Mouse (Mus musculus) neural tube, embryonic 14.5 days (tissue): ENCODE measurements around the gene Negr1. TPM values are rescaled to one million over a fixed set of nuclear protein-coding genes. Genes with fewer than 3 reads are reported as not detected.
A peak's percentile ranks its signal among the peaks of the same experiment; 100 is the strongest.

Source experiments
- ATAC-seq: fragments of 200-750 bp; cut with Nextera tagmentation; 2 replicates; pipeline ENCODE4 v1.8.0; 2017; ENCODE audit warnings: low read depth, mild to moderate bottlenecking, moderate TSS enrichment, moderate library complexity
- H3K27ac ChIP-seq: fragments of 300-500 bp; sonication (generic); 2 replicates; pipeline ENCODE4 v1.5.1; 2014; ENCODE audit warnings: low read depth, mild to moderate bottlenecking, control low read depth, low read length, moderate library complexity, mixed read lengths
- H3K27me3 ChIP-seq: fragments of 300-500 bp; sonication (generic); 2 replicates; pipeline ENCODE4 v1.6.1; 2014; ENCODE audit warnings: low read length; ENCODE audit not compliant: control insufficient read depth, insufficient read depth
- H3K36me3 ChIP-seq: fragments of 300-500 bp; sonication (generic); 2 replicates; pipeline ENCODE4 v1.6.1; 2014; ENCODE audit warnings: low read length, mixed read lengths; ENCODE audit not compliant: control insufficient read depth, insufficient read depth
- H3K4me1 ChIP-seq: fragments of 300-500 bp; sonication (generic); 2 replicates; pipeline ENCODE4 v1.6.1; 2014; ENCODE audit warnings: low read length; ENCODE audit not compliant: control insufficient read depth, insufficient read depth
- H3K4me2 ChIP-seq: fragments of 300-500 bp; sonication (generic); 2 replicates; pipeline ENCODE4 v1.6.1; 2014; ENCODE audit warnings: mild to moderate bottlenecking, low read depth, low read length, control low read depth
- H3K4me3 ChIP-seq: fragments of 300-500 bp; sonication (generic); 2 replicates; pipeline ENCODE4 v1.5.1; 2014; ENCODE audit warnings: low read depth, low read length, control low read depth, mixed read lengths
- H3K9ac ChIP-seq: fragments of 300-500 bp; sonication (generic); replicated peaks from 2 replicates; pipeline ENCODE4 v1.6.1; 2014; ENCODE audit warnings: low read depth, mild to moderate bottlenecking, control low read depth, low read length, mixed read lengths
- H3K9me3 ChIP-seq: fragments of 300-500 bp; sonication (generic); 2 replicates; pipeline ENCODE4 v1.6.1; 2016; ENCODE audit warnings: low read length; ENCODE audit not compliant: control insufficient read depth
- WGBS: fragments of 180-500 bp; shearing (Covaris S2); extraction: QIAGEN DNeasy Blood & Tissue Kit; methylation state at CpG from one replicate; pipeline ENCODE4 v1.1.7; 2014; 5-methylcytosine and 5-hydroxymethylcytosine counted together
- polyA plus RNA-seq: library from polyadenylated mRNA; unstranded; fragments of >200 nt; fragmentation: Nextera tagmentation; extraction: Ambion mirVana; gene quantifications from 2 replicates; pipeline ENCODE4 v1.2.1, GENCODE M21; 2014

Gene Negr1
- polyA plus RNA-seq, 1 experiment from 2014 or later = 47.7 TPM

GRCm38 (mm10) chr3:156870239-156870921, 308.8 kb downstream of the Negr1 start:
- Histone ChIP-seq H3K27me3 (no peaks in the 10 kb centered on the region), H3K9ac (no peak overlapping the region), H3K4me2 (no peak overlapping the region), H3K27ac (no peak overlapping the region), H3K4me1 (peaks cover 8% of the 10 kb centered on the region; the same call in 1 of the 2 replicates), H3K9me3 (no peaks in the 10 kb centered on the region), H3K4me3 (no peak overlapping the region), H3K36me3 (no peaks in the 10 kb centered on the region)
- ATAC-seq = no peak
- 67% methylated on average over 3 of the region's 3 CpGs for WGBS

- Histone ChIP-seq H3K9me3 (no peaks in the 10 kb centered on the region), H3K9ac (no peak overlapping the region), H3K4me3 (no peak overlapping the region), H3K4me2 (no peak overlapping the region), H3K27ac (no peak overlapping the region), H3K27me3 (no peaks in the 10 kb centered on the region), H3K4me1 (peaks cover 8% of the 10 kb centered on the region; the same call in 1 of the 2 replicates), H3K36me3 (no peaks in the 10 kb centered on the region)
- ATAC-seq = no peak
- 22% methylated on average over 2 of the region's 2 CpGs for WGBS
These were observed 309.3 kb downstream of the Negr1 start for GRCm38 (mm10) chr3:156870922-156871257.

GRCm38 (mm10) chr3:156871641-156872196, 310.1 kb downstream of the Negr1 start:
- peaks cover 8% of the 10 kb centered on the region; the same call in 1 of the 2 replicates for H3K4me1 ChIP-seq
- no peaks in the 10 kb centered on the region for H3K27me3 ChIP-seq
- no peaks in the 10 kb centered on the region for H3K9me3 ChIP-seq
- H3K36me3 ChIP-seq = no peaks in the 10 kb centered on the region
- 70% methylated on average over 6 of the region's 6 CpGs for WGBS
- no peak overlapping the region for H3K9ac ChIP-seq
- no peak overlapping the region for H3K27ac ChIP-seq
- H3K4me3 ChIP-seq = no peak overlapping the region
- no peak overlapping the region for H3K4me2 ChIP-seq
- peak; percentile 67; the same call in 1 of the 2 replicates for ATAC-seq

DNA sequence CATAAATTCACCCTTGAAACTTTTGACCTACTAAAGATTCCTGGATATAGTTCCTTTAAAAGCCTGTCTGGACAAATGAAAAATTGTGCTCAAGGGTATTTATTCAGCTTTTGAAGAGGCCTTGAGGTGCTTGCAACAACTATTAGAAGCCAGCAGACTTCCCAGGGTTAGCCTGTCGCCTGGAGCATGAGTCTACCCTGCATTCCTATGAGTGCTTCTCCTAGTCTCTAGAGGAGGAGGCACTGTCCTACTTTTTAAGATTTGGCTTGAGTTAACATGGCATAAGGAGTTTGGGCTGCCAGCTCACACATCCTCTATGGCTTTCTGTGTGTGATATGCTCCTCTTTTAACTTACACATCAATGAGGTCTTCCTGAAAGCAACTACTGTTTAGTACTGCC, 315.0 kb downstream of the Negr1 start:
- ATAC-seq = no peak
- Histone ChIP-seq H3K4me3 (no peak overlapping the region), H3K36me3 (no peaks in the 10 kb centered on the region), H3K4me2 (no peak overlapping the region), H3K27me3 (no peaks in the 10 kb centered on the region), H3K9ac (no peak overlapping the region), H3K27ac (no peak overlapping the region), H3K9me3 (no peaks in the 10 kb centered on the region), H3K4me1 (0 out of 2 replicates have a peak, but pooled peaks cover 4% of the 10 kb centered on the region)
- WGBS = 42% methylated on average over 1 of the region's 1 CpGs

GRCm38 (mm10) chr3:156882129-156882528, 320.5 kb downstream of the Negr1 start:
- no peak for ATAC-seq
- H3K27ac ChIP-seq = no peak overlapping the region
- H3K9me3 ChIP-seq = no peaks in the 10 kb centered on the region
- no peaks in the 10 kb centered on the region for H3K4me1 ChIP-seq
- H3K9ac ChIP-seq = no peak overlapping the region
- no peaks in the 10 kb centered on the region for H3K27me3 ChIP-seq
- 79% methylated on average over 3 of the region's 3 CpGs for WGBS
- H3K4me3 ChIP-seq = no peak overlapping the region
- no peaks in the 10 kb centered on the region for H3K36me3 ChIP-seq
- no peak overlapping the region for H3K4me2 ChIP-seq

DNA sequence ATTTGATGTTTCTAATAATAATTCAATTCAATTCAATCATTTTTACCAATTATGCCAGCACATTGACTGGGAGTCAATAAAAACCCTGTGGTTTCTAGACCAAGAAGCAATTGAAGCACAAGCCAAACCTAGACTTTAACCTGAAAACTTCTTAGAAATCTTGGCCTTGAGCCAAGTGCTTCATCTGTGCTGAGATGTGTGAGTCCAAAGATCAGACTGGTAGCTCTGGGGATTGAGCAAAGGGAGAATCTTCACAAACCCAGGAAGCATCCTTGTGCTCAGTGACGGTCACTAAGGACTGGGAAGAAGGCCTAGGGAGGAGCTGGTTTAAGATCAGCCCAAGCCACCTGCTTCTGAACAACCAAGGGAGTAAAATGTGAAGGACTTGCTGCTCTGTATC, 322.3 kb downstream of the Negr1 start:
- Histone ChIP-seq H3K4me3 (no peak overlapping the region), H3K36me3 (no peaks in the 10 kb centered on the region), H3K27ac (no peak overlapping the region), H3K27me3 (no peaks in the 10 kb centered on the region), H3K9me3 (no peaks in the 10 kb centered on the region), H3K4me1 (no peaks in the 10 kb centered on the region), H3K9ac (no peak overlapping the region), H3K4me2 (no peak overlapping the region)
- no peak for ATAC-seq
- 79% methylated on average over 1 of the region's 1 CpGs for WGBS

GRCm38 (mm10) chr3:156885689-156886088, 324.1 kb downstream of the Negr1 start:
- no peaks in the 10 kb centered on the region for H3K9me3 ChIP-seq
- H3K4me3 ChIP-seq = no peak overlapping the region
- H3K9ac ChIP-seq = no peak overlapping the region
- WGBS = 87% methylated on average over 1 of the region's 1 CpGs
- H3K27me3 ChIP-seq = no peaks in the 10 kb centered on the region
- no peak for ATAC-seq
- no peaks in the 10 kb centered on the region for H3K4me1 ChIP-seq
- H3K27ac ChIP-seq = no peak overlapping the region
- H3K4me2 ChIP-seq = no peak overlapping the region
- no peaks in the 10 kb centered on the region for H3K36me3 ChIP-seq

DNA sequence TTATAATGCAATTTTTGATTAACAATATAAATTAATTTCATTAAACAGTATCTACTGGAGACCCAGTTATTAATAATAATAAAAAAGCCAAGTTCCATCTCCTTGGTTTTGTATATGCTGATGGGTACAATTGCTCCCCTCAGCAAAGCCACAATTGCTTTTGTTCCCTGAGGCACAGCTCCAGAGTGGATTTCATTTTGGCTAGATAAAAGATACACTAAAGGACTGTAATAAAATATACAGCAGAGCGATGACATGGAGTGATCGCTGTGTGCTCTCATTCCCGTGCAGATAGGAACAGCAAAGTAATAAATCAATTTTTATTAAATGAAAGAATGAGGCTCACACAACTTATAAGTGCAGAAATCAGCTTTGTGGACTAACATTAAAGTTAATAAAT, 325.3 kb downstream of the Negr1 start:
- 37% methylated on average over 3 of the region's 3 CpGs for WGBS
- Histone ChIP-seq H3K4me2 (no peak overlapping the region), H3K27ac (no peak overlapping the region), H3K36me3 (no peaks in the 10 kb centered on the region), H3K9ac (no peak overlapping the region), H3K9me3 (no peaks in the 10 kb centered on the region), H3K4me1 (no peaks in the 10 kb centered on the region), H3K27me3 (no peaks in the 10 kb centered on the region), H3K4me3 (no peak overlapping the region)
- peak; percentile 69 for ATAC-seq

- no peak overlapping the region for H3K4me3 ChIP-seq
- no peak overlapping the region for H3K9ac ChIP-seq
- no peaks in the 10 kb centered on the region for H3K27me3 ChIP-seq
- WGBS = 68% methylated on average over 4 of the region's 4 CpGs
- no peaks in the 10 kb centered on the region for H3K9me3 ChIP-seq
- ATAC-seq = no peak
- no peaks in the 10 kb centered on the region; the same call in 1 of the 2 replicates for H3K4me1 ChIP-seq
- H3K4me2 ChIP-seq = no peak overlapping the region
- H3K27ac ChIP-seq = no peak overlapping the region
- no peaks in the 10 kb centered on the region for H3K36me3 ChIP-seq
These were observed 329.4 kb downstream of the Negr1 start for GRCm38 (mm10) chr3:156890986-156891385.
